Mouse (Mus musculus): ENCODE measurements at regions not wholly inside any gene's neighbourhood (a gene's known extent, or its start where the extent isn't known, plus 50 kb on each side); places are given as distances from the start of the nearest gene placed in this dataset.

- TF ChIP-seq CTCF (IDR thresholded peaks at IDR 0.05; ENCODE audit: borderline replicate concordance, insufficient read depth, low read depth, low read length) (no peak), POLR2A (IDR thresholded peaks at IDR 0.05; ENCODE audit: borderline replicate concordance, insufficient read depth, low read length) (no peak)
- WGBS = 50% methylated on average over 3 of the region's 3 CpGs
- DNase-seq = no peak
- Histone ChIP-seq H3K4me1 (ENCODE audit: control insufficient read depth, insufficient read depth, low read length) (no peaks in the 10 kb centered on the region), H3K27ac (ENCODE audit: insufficient read depth, low read length) (no peak overlapping the region), H3K27me3 (ENCODE audit: control insufficient read depth, insufficient read depth, low read length) (no peaks in the 10 kb centered on the region), H3K4me3 (replicated peaks; ENCODE audit: insufficient read depth, low read depth, low read length) (no peak overlapping the region)
Measured at GRCm38 (mm10) chr10:91923626-91924025, 742.5 kb upstream of the Tmpo start.

DNA sequence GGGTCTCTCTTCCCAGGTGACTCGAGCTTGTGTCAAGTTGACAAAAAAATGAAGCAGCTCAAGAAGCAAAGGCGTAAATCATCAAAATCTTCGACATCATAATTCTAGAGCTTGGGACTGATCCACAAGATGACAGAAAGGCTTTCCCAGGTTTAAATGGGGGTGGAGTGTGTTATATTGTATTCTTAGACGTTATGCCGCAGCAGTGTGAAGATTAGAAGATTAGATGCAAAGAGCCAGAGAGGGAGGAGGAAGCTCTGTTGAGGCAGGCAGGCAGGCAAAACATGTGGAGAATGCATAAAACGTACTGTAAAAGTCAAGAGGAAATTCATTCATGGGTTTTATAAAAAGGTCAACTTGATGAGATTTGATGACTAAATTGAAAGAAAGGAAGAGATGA is 708.7 kb upstream of the Tmpo start:
- H3K27me3 ChIP-seq (ENCODE audit: control insufficient read depth, insufficient read depth, low read length) = no peaks in the 10 kb centered on the region
- no peak overlapping the region for H3K27ac ChIP-seq (ENCODE audit: insufficient read depth, low read length)
- TF ChIP-seq POLR2A (IDR thresholded peaks at IDR 0.05; ENCODE audit: borderline replicate concordance, insufficient read depth, low read length) = no peak
- no peak for TF ChIP-seq CTCF (IDR thresholded peaks at IDR 0.05; ENCODE audit: borderline replicate concordance, insufficient read depth, low read depth, low read length)
- H3K4me1 ChIP-seq (ENCODE audit: control insufficient read depth, insufficient read depth, low read length) = peaks cover 3% of the 10 kb centered on the region; the same call in 1 of the 2 replicates
- H3K4me3 ChIP-seq (replicated peaks; ENCODE audit: insufficient read depth, low read depth, low read length) = no peak overlapping the region
- 92% methylated on average over 6 of the region's 6 CpGs for WGBS
- no peak for DNase-seq

DNA sequence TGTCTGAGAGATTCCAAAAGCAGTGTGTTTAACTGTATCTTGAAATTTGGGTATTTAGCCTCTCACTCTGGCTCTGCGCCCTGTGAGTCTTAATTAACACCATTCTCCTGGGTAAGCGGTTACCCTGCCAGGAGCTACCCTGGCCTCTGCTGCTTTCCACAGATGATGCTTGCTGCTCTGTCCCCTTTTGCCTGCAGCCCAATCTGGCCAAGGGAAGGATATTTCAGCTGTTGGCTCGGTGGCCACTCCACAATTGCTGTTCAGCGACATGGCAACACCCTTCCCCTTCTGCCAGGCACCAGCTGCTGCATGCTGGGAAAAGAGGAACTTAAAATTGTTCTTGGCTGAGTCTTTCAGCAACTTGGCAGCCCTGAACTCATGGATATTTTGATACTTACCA is 707.4 kb upstream of the Tmpo start:
- TF ChIP-seq CTCF (IDR thresholded peaks at IDR 0.05; ENCODE audit: borderline replicate concordance, insufficient read depth, low read depth, low read length) (no peak), POLR2A (IDR thresholded peaks at IDR 0.05; ENCODE audit: borderline replicate concordance, insufficient read depth, low read length) (no peak)
- Histone ChIP-seq H3K27ac (ENCODE audit: insufficient read depth, low read length) (no peak overlapping the region), H3K4me3 (replicated peaks; ENCODE audit: insufficient read depth, low read depth, low read length) (no peak overlapping the region), H3K27me3 (ENCODE audit: control insufficient read depth, insufficient read depth, low read length) (no peaks in the 10 kb centered on the region), H3K4me1 (ENCODE audit: control insufficient read depth, insufficient read depth, low read length) (peaks cover 3% of the 10 kb centered on the region; the same call in 1 of the 2 replicates)
- DNase-seq = peak in 1 of 2 experiments; percentile 40
- 10% methylated on average over 4 of the region's 4 CpGs for WGBS

- 79% methylated on average over 5 of the region's 5 CpGs for WGBS
- DNase-seq = no peak
- TF ChIP-seq CTCF (IDR thresholded peaks at IDR 0.05; ENCODE audit: borderline replicate concordance, insufficient read depth, low read depth, low read length) (0 out of 2 replicates have a peak, but pooled peaks have one; percentile 4), POLR2A (IDR thresholded peaks at IDR 0.05; ENCODE audit: borderline replicate concordance, insufficient read depth, low read length) (no peak)
- Histone ChIP-seq H3K4me1 (ENCODE audit: control insufficient read depth, insufficient read depth, low read length) (no peaks in the 10 kb centered on the region), H3K27me3 (ENCODE audit: control insufficient read depth, insufficient read depth, low read length) (no peaks in the 10 kb centered on the region), H3K4me3 (replicated peaks; ENCODE audit: insufficient read depth, low read depth, low read length) (no peak overlapping the region), H3K27ac (ENCODE audit: insufficient read depth, low read length) (no peak overlapping the region)
Measured at GRCm38 (mm10) chr10:91883155-91883554, 702.0 kb upstream of the Tmpo start.

- no peaks in the 10 kb centered on the region for H3K4me1 ChIP-seq (ENCODE audit: control insufficient read depth, insufficient read depth, low read length)
- 94% methylated on average over 4 of the region's 4 CpGs for WGBS
- H3K27me3 ChIP-seq (ENCODE audit: control insufficient read depth, insufficient read depth, low read length) = no peaks in the 10 kb centered on the region
- TF ChIP-seq CTCF (IDR thresholded peaks at IDR 0.05; ENCODE audit: borderline replicate concordance, insufficient read depth, low read depth, low read length) (no peak), POLR2A (IDR thresholded peaks at IDR 0.05; ENCODE audit: borderline replicate concordance, insufficient read depth, low read length) (no peak)
- no peak overlapping the region for H3K27ac ChIP-seq (ENCODE audit: insufficient read depth, low read length)
- H3K4me3 ChIP-seq (replicated peaks; ENCODE audit: insufficient read depth, low read depth, low read length) = no peak overlapping the region
- DNase-seq = no peak
Measured at GRCm38 (mm10) chr10:91882481-91882880, 701.4 kb upstream of the Tmpo start.

DNA sequence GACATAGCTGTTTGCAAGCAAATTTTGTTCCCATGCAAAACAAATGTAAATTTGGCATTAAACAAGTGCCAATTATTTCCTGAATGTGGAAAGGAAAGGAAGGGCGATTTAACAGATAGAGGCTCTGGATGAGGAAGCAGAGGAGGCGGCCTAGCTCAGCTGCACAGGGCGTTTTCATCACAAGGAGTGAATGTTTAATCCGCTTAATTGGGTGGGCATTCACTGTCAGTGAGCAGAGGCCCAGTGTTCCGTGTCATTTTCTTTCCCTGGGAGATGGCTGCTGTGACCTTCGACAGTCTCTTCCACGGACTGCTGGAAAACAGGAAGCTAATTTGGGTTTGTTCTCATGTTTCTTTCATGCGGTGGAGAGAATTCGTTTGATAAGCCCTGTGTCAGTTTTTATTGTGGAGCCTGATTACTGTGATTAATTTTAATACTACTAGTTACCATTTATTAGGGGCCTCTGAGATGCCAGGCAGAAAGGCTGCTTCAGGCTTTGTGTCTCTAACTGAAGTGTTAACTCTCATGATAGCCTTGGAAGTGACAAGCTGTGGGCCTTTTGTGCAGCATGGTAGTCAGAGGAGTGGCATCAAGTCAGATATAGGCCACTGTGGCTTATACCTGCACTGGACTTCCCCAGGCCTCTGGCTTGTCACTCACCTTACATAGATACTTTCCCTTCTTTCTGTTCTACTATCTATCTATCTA is 700.6 kb upstream of the Tmpo start:
- no peak overlapping the region for H3K4me3 ChIP-seq (replicated peaks; ENCODE audit: insufficient read depth, low read depth, low read length)
- no peaks in the 10 kb centered on the region for H3K27me3 ChIP-seq (ENCODE audit: control insufficient read depth, insufficient read depth, low read length)
- H3K27ac ChIP-seq (ENCODE audit: insufficient read depth, low read length) = no peak overlapping the region
- H3K4me1 ChIP-seq (ENCODE audit: control insufficient read depth, insufficient read depth, low read length) = no peaks in the 10 kb centered on the region
- TF ChIP-seq CTCF (IDR thresholded peaks at IDR 0.05; ENCODE audit: borderline replicate concordance, insufficient read depth, low read depth, low read length) (no peak), POLR2A (IDR thresholded peaks at IDR 0.05; ENCODE audit: borderline replicate concordance, insufficient read depth, low read length) (no peak)
- DNase-seq = no peak
- 59% methylated on average over 9 of the region's 9 CpGs for WGBS

- no peak overlapping the region for H3K27ac ChIP-seq (ENCODE audit: insufficient read depth, low read length)
- WGBS = 73% methylated on average over 3 of the region's 3 CpGs
- no peak overlapping the region for H3K4me3 ChIP-seq (replicated peaks; ENCODE audit: insufficient read depth, low read depth, low read length)
- no peaks in the 10 kb centered on the region for H3K4me1 ChIP-seq (ENCODE audit: control insufficient read depth, insufficient read depth, low read length)
- no peaks in the 10 kb centered on the region for H3K27me3 ChIP-seq (ENCODE audit: control insufficient read depth, insufficient read depth, low read length)
- no peak for TF ChIP-seq CTCF (IDR thresholded peaks at IDR 0.05; ENCODE audit: borderline replicate concordance, insufficient read depth, low read depth, low read length)
- no peak for TF ChIP-seq POLR2A (IDR thresholded peaks at IDR 0.05; ENCODE audit: borderline replicate concordance, insufficient read depth, low read length)
- no peak for DNase-seq
Measured at GRCm38 (mm10) chr10:91875450-91875849, 694.3 kb upstream of the Tmpo start.

GRCm38 (mm10) chr10:91871244-91871643 is 690.1 kb upstream of the Tmpo start:
- Histone ChIP-seq H3K4me3 (replicated peaks; ENCODE audit: insufficient read depth, low read depth, low read length) (no peak overlapping the region), H3K4me1 (ENCODE audit: control insufficient read depth, insufficient read depth, low read length) (no peaks in the 10 kb centered on the region), H3K27ac (ENCODE audit: insufficient read depth, low read length) (no peak overlapping the region), H3K27me3 (ENCODE audit: control insufficient read depth, insufficient read depth, low read length) (no peaks in the 10 kb centered on the region)
- TF ChIP-seq POLR2A (IDR thresholded peaks at IDR 0.05; ENCODE audit: borderline replicate concordance, insufficient read depth, low read length) = no peak
- TF ChIP-seq CTCF (IDR thresholded peaks at IDR 0.05; ENCODE audit: borderline replicate concordance, insufficient read depth, low read depth, low read length) = no peak
- DNase-seq = peak in 1 of 2 experiments; percentile 4
- 37% methylated on average over 4 of the region's 4 CpGs for WGBS
